Mouse (Mus musculus) C2C12 (cell line): ENCODE measurements around the gene Med25.

Experiments used
- CTCF ChIP-seq: IDR thresholded peaks from one replicate; pipeline ENCODE4 v1.5.1; 2011; ENCODE audit not compliant: control insufficient read depth, insufficient read depth, insufficient read length
- FOSL1 ChIP-seq: IDR thresholded peaks from one replicate; pipeline ENCODE4 v1.8.0; 2011; ENCODE audit warnings: mild to moderate bottlenecking, low read length; ENCODE audit not compliant: poor library complexity, insufficient read depth, severe bottlenecking
- MAX ChIP-seq: IDR thresholded peaks from one replicate; pipeline ENCODE4 v1.6.1; 2011; ENCODE audit warnings: mild to moderate bottlenecking, control low read depth
- MYOD1 ChIP-seq: IDR thresholded peaks from one replicate; pipeline ENCODE4 v1.6.1; 2011; ENCODE audit warnings: low read depth; ENCODE audit not compliant: control insufficient read depth, insufficient read length
- USF1 ChIP-seq: IDR thresholded peaks from one replicate; pipeline ENCODE4 v1.6.1; 2011; ENCODE audit warnings: low read depth, mild to moderate bottlenecking, control low read depth, moderate library complexity

DNA sequence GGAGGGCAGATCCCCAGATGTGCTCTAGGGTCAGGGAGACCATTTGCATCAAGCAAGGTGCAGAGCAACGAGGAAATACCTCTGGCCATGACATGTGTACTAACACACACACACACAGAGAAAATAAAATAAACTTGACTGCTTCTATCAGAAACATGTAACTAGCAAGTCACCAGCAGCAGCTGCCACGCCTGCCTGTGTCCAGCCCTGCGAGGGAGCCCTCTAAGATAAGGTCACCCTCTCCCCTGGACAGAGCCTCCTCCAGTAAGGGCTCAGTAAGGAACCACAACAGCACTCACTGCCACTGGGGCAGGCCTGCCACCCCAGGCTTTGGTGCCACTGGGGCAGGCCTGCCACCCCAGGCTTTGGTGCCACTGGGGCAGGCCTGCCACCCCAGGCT lies 25.7 kb upstream of the Med25 start:
- TF ChIP-seq CTCF = no peak
- TF ChIP-seq MAX = no peak
- TF ChIP-seq USF1 = no peak
- TF ChIP-seq MYOD1 = no peak
- no peak for TF ChIP-seq FOSL1
